Mouse (Mus musculus) embryonic facial prominence, embryonic 15.5 days (tissue): Measurements from ENCODE around the gene Eno3. TPM values are rescaled to one million over a fixed set of nuclear protein-coding genes. Genes with fewer than 3 reads are reported as not detected.
A peak's percentile ranks its signal among the peaks of the same experiment; 100 is the strongest.

Experiments used
- ATAC-seq: fragments of 200-750 bp; cut with Nextera tagmentation; 2 replicates; pipeline ENCODE4 v1.8.0; 2017; ENCODE audit warnings: low read depth, moderate TSS enrichment; ENCODE audit not compliant: insufficient number of reproducible peaks, low FRiP score, low TSS enrichment
- H3K27ac ChIP-seq: fragments of 300-500 bp; sonication (generic); replicated peaks from 2 replicates; pipeline ENCODE4 v1.5.1; 2015; ENCODE audit warnings: mild to moderate bottlenecking, inconsistent platforms
- H3K27me3 ChIP-seq: fragments of 300-500 bp; sonication (generic); 2 replicates; pipeline ENCODE4 v1.6.1; 2015; ENCODE audit warnings: inconsistent platforms
- H3K36me3 ChIP-seq: fragments of 300-500 bp; sonication (generic); 2 replicates; pipeline ENCODE4 v1.6.1; 2015; ENCODE audit warnings: mild to moderate bottlenecking, inconsistent platforms
- H3K4me1 ChIP-seq: fragments of 300-500 bp; sonication (generic); 2 replicates; pipeline ENCODE4 v1.6.1; 2015; ENCODE audit warnings: inconsistent platforms
- H3K4me2 ChIP-seq: fragments of 300-500 bp; sonication (generic); replicated peaks from 2 replicates; pipeline ENCODE4 v1.6.1; 2015; ENCODE audit warnings: mild to moderate bottlenecking, inconsistent platforms
- H3K4me3 ChIP-seq: fragments of 300-500 bp; sonication (generic); replicated peaks from 2 replicates; pipeline ENCODE4 v1.5.1; 2015; ENCODE audit warnings: mild to moderate bottlenecking, inconsistent platforms
- H3K9ac ChIP-seq: fragments of 300-500 bp; sonication (generic); 2 replicates; pipeline ENCODE4 v1.6.1; 2015; ENCODE audit warnings: inconsistent platforms
- H3K9me3 ChIP-seq: fragments of 300-500 bp; sonication (generic); replicated peaks from 2 replicates; pipeline ENCODE4 v1.6.1; 2016; ENCODE audit warnings: inconsistent platforms
- WGBS: fragments of 180-500 bp; shearing (Covaris S2); methylation state at CpG from one replicate; pipeline ENCODE4 v1.1.7; 2015; 5-methylcytosine and 5-hydroxymethylcytosine counted together
- polyA plus RNA-seq: library from polyadenylated mRNA; unstranded; fragments of >200 nt; fragmentation: Nextera tagmentation; extraction: Ambion mirVana; gene quantifications from 2 replicates; pipeline ENCODE4 v1.2.1, GENCODE M21; 2015

Gene Eno3
- 81.9 and 112 TPM in 2 replicates for polyA plus RNA-seq

DNA sequence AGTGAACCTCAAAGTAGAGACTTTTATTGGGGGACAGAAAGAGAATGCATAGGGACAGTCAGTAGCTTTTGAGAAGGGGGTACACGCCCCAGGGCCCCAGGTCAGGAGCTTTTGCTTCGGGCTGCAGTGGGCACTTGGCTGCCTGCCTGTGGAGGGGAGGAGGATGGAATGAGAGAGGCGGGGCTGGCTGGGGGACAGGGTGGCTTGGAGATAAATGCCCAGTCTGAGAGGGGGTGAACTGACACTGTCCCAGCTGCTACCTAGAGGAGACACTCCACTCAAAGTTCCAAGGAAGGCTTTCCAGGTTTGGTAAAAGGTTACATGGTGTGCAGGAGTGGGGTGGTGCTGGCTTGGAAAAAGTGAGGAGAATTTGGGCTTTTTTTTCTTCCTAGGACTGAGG, at the start of gene Eno3:
TSS of gene Eno3 (plus strand) at position 239 of the 400 bp plus-strand sequence.
- H3K27me3 ChIP-seq: no peaks in the 10 kb centered on the region
- H3K27ac ChIP-seq: peak within 1 kb of the TSS; percentile 99
- H3K4me2 ChIP-seq: peak within 1 kb of the TSS; percentile 91
- peak within 1 kb of the TSS; percentile 29 for H3K9ac ChIP-seq
- H3K4me3 ChIP-seq: peak within 1 kb of the TSS; percentile 100
- peaks cover 21% of the 10 kb centered on the region for H3K36me3 ChIP-seq
- ATAC-seq: no peak
- peaks cover 44% of the 10 kb centered on the region for H3K4me1 ChIP-seq
- 14% methylated on average over 3 of the region's 3 CpGs for WGBS
- H3K9me3 ChIP-seq: no peaks in the 10 kb centered on the region

DNA sequence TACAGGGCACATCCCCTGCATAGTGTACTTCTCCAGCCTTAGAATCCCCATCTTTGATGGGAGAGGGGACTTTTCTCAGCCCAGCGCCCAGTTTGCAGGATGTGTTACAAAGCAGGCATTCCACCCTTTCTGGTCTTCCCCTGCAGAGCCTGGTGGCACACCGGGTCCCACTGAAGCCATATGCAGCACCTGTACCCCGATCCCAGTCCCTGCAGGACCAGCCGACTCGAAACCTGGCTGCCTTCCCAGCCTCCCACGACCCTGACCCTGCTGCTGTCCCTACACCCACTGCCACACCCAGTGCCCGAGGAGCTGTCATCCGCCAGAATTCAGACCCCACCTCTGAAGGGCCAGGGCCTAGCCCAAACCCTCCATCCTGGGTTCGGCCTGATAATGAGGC, 49.4 kb upstream of the Eno3 start:
- Histone ChIP-seq H3K36me3 (peaks cover 99% of the 10 kb centered on the region), H3K9ac (no peak overlapping the region), H3K4me2 (no peak overlapping the region), H3K4me3 (no peak overlapping the region), H3K27ac (no peak overlapping the region), H3K4me1 (no peaks in the 10 kb centered on the region), H3K9me3 (no peaks in the 10 kb centered on the region), H3K27me3 (no peaks in the 10 kb centered on the region)
- ATAC-seq: no peak
- 83% methylated on average over 9 of the region's 9 CpGs for WGBS

- H3K27me3 ChIP-seq: no peaks in the 10 kb centered on the region
- 85% methylated on average over 26 of the region's 26 CpGs for WGBS
- no peak overlapping the region for H3K9ac ChIP-seq
- ATAC-seq: no peak
- H3K36me3 ChIP-seq: peaks cover 98% of the 10 kb centered on the region
- H3K9me3 ChIP-seq: no peaks in the 10 kb centered on the region
- H3K4me1 ChIP-seq: no peaks in the 10 kb centered on the region
- no peak overlapping the region for H3K4me3 ChIP-seq
- no peak overlapping the region for H3K27ac ChIP-seq
- H3K4me2 ChIP-seq: no peak overlapping the region
Measured at GRCm38 (mm10) chr11:70608381-70609066, 48.5 kb upstream of the Eno3 start.

- no peak overlapping the region for H3K27ac ChIP-seq
- no peak overlapping the region for H3K4me2 ChIP-seq
- no peaks in the 10 kb centered on the region for H3K27me3 ChIP-seq
- 84% methylated on average over 4 of the region's 4 CpGs for WGBS
- no peaks in the 10 kb centered on the region for H3K9me3 ChIP-seq
- no peak overlapping the region for H3K9ac ChIP-seq
- H3K36me3 ChIP-seq: peaks cover 77% of the 10 kb centered on the region
- peaks cover 12% of the 10 kb centered on the region for H3K4me1 ChIP-seq
- H3K4me3 ChIP-seq: no peak overlapping the region
- no peak for ATAC-seq
Measured at GRCm38 (mm10) chr11:70610752-70611151, 46.2 kb upstream of the Eno3 start.

DNA sequence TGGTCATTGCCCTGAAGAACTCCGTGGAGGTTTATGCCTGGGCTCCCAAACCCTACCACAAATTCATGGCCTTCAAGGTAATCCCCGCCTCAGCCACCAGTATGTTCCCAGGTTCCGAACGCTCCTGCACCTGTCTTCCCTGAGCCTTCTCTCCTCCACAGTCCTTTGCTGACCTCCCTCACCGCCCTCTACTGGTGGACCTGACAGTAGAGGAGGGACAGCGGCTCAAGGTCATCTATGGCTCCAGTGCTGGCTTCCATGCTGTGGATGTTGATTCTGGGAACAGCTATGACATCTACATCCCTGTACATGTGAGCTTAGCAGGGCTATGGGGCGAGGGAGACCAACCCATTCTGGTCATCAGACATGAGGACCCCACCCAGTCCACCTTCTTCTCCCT, 44.5 kb upstream of the Eno3 start:
- no peak overlapping the region for H3K4me3 ChIP-seq
- H3K27me3 ChIP-seq: no peaks in the 10 kb centered on the region
- H3K9ac ChIP-seq: no peak overlapping the region
- no peak overlapping the region for H3K27ac ChIP-seq
- no peaks in the 10 kb centered on the region for H3K9me3 ChIP-seq
- H3K4me2 ChIP-seq: no peak overlapping the region
- H3K36me3 ChIP-seq: peaks cover 59% of the 10 kb centered on the region
- H3K4me1 ChIP-seq: peaks cover 14% of the 10 kb centered on the region
- ATAC-seq: no peak
- 74% methylated on average over 7 of the region's 7 CpGs for WGBS

DNA sequence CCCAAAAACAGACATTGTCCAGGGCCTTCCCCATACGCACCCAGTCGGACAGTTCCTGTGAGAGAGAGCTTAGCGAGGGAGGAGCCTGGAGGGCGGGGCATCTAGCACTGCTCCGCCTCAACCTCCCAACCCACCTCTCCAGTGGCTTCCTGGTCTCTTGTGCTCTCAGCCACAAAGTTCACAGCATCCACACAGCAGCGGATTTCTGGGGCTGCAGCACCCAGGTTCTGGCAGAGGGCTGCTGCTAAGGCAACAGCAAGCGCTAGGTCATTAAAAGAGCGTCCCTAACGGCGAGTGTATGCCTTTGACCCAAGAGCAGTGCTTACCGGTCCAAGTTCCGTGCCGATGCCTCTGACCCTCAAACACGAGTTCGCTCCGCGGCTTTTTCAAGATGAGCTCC, 41.9 kb upstream of the Eno3 start:
- H3K36me3 ChIP-seq: peaks cover 34% of the 10 kb centered on the region
- H3K4me2 ChIP-seq: peak overlapping the region; percentile 83
- peak overlapping the region; percentile 45 for H3K9ac ChIP-seq
- WGBS: 2% methylated on average over 17 of the region's 17 CpGs
- peak; percentile 79; the same call in 1 of the 2 replicates for ATAC-seq
- H3K27ac ChIP-seq: peak overlapping the region; percentile 52
- H3K9me3 ChIP-seq: no peaks in the 10 kb centered on the region
- H3K4me1 ChIP-seq: peaks cover 14% of the 10 kb centered on the region
- H3K4me3 ChIP-seq: peak overlapping the region; percentile 42
- no peaks in the 10 kb centered on the region for H3K27me3 ChIP-seq

DNA sequence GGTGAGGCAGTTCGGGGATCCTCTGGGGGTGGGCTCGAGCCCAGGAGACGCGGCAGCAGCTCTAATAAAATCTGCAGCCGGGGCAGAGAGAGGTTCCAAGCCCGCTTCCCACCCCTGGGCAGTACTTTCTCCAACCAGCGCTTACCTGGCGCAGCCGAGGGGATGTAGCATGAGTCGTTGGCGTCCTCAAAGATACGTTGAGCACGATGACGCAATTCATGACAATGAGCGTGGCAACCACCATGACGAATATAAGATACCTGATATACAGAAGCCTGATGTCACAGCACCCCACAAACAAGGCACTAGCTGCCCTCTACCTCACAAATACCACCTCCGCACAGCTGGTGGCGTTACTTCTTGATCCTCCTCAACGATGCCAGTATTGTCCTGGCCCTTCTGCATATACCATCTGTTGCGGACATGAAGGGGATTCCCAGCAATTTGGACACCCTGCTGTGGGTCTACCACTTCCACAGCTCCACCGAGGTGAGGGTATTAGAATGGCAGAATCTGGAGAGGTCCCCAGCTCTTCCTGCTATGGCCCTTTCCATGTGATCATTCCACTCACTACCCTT, 41.4 kb upstream of the Eno3 start, which contains the start of gene 4930544D05Rik:
TSS of gene 4930544D05Rik (plus strand) at position 333 of the 578 bp plus-strand sequence.
- H3K27ac ChIP-seq: peak within 1 kb of the TSS; percentile 52
- 14% methylated on average over 21 of the region's 21 CpGs for WGBS
- H3K4me3 ChIP-seq: peak within 1 kb of the TSS; percentile 42
- H3K4me2 ChIP-seq: peak within 1 kb of the TSS; percentile 83
- H3K4me1 ChIP-seq: peaks cover 14% of the 10 kb centered on the region
- ATAC-seq: peak; percentile 13; the same call in 1 of the 2 replicates
- H3K9me3 ChIP-seq: no peaks in the 10 kb centered on the region
- H3K9ac ChIP-seq: peak within 1 kb of the TSS; percentile 45
- peaks cover 28% of the 10 kb centered on the region for H3K36me3 ChIP-seq
- H3K27me3 ChIP-seq: no peaks in the 10 kb centered on the region

DNA sequence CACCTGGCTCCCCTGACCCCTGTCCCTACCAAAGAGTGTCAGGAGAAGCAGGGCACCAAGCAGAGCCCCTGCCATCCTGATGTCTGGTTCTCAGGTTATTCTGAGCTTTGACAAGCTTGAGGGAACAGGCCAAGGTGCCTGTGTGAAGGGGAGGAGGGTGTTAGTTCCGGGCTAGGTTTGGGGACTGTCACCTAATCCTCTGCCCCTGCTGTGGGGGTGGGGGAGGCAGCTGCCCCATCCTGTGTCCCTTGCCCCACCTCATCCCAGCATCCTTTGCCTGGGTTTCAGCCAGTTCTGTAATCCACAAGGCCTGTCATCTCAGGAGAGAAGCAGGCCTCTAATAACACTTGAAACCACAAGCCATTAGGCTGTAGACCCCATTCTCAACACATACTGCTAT, 37.9 kb upstream of the Eno3 start, which contains the start of gene Chrne:
TSS of gene Chrne (minus strand) at position 116 of the 400 bp plus-strand sequence.
- ATAC-seq: no peak
- Histone ChIP-seq H3K36me3 (no peaks in the 10 kb centered on the region), H3K9me3 (no peaks in the 10 kb centered on the region), H3K27me3 (no peaks in the 10 kb centered on the region), H3K27ac (no peak within 1 kb of the TSS), H3K4me1 (peaks cover 14% of the 10 kb centered on the region), H3K4me2 (no peak within 1 kb of the TSS), H3K4me3 (no peak within 1 kb of the TSS), H3K9ac (no peak within 1 kb of the TSS)
- WGBS: 28% methylated on average over 1 of the region's 1 CpGs

DNA sequence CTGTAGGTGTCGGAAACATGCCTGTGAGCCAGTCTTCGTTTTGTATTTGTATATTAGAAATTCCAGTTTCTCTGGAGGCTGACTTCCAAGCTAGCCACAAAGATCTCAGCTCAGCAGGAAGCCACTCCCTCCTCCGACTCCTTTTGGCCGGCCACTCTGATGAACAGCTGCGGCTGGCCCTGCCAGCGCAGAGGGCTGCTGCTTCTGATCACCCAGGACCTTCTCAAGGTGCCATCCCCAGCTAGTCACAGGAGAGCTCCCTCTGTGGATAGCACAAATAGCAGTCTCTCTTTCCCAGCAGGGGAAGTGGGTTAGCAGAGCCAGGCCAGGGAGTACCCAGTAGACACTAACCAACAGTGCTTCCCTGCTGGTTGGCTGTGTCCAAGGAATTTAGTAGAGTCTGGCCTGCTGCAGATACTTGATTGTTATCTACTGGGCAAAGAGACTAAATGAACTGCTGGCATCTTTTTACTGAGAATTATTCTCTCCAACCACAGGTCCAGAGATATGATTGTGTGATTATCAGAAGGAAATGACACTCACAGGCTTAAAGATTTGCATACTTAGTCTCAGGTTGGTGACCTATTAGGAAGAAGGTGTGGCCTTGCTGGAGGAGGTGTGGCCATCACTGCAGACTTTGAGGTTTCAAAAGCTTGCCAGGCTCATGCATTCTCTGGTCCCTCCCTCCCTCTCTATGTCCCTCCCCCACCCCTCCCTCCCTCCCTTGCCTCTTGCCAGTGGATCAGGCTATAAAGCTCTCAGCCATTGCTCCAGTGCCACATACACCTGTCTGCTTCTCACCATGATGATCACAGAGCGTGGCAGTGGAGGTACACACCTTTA, 34.8 kb upstream of the Eno3 start:
- Histone ChIP-seq H3K27ac (no peak overlapping the region), H3K9ac (no peak overlapping the region), H3K27me3 (no peaks in the 10 kb centered on the region), H3K4me1 (no peaks in the 10 kb centered on the region), H3K4me2 (no peak overlapping the region), H3K4me3 (no peak overlapping the region), H3K9me3 (no peaks in the 10 kb centered on the region), H3K36me3 (no peaks in the 10 kb centered on the region)
- 39% methylated on average over 7 of the region's 7 CpGs for WGBS
- ATAC-seq: no peak

DNA sequence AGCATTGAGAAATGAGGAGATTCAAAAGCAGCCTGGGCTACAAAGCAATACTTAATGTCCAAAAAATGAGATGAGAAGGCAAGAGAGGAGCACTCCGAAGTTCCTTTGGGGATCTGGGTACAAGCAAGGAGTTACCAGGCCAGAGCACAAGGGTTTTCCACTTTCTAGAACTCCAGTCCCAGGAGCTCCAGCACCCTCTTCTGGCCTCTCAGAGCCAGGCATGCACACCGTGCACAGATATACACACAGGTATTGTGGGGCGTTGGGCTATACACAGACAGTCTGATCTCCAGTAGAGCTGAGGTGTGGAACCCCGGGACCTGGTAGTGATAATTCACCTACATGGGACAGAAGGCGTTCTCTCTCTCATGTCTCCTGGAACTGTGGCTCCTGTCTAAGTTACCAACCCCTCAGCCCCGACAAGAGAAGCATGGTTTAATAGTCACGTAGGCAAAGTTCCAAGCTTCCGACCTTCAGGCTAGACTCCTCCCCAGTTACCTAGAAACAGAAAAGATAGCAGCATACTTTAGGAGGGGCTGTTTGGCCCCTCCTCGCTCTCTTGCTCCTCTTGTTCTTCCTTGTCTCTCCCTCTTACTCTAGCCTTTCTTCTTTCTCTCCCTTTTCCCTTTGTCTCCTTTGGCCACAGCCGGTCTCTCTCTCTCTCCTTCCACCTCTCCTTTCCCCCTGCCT, 33.8 kb upstream of the Eno3 start:
- Histone ChIP-seq H3K27ac (no peak overlapping the region), H3K9me3 (no peaks in the 10 kb centered on the region), H3K27me3 (no peaks in the 10 kb centered on the region), H3K36me3 (no peaks in the 10 kb centered on the region), H3K4me3 (no peak overlapping the region), H3K9ac (no peak overlapping the region), H3K4me1 (no peaks in the 10 kb centered on the region), H3K4me2 (no peak overlapping the region)
- 78% methylated on average over 10 of the region's 10 CpGs for WGBS
- no peak for ATAC-seq

GRCm38 (mm10) chr11:70625473-70625872, 31.5 kb upstream of the Eno3 start:
- no peak for ATAC-seq
- Histone ChIP-seq H3K4me2 (no peak overlapping the region), H3K27me3 (no peaks in the 10 kb centered on the region), H3K4me3 (no peak overlapping the region), H3K4me1 (no peaks in the 10 kb centered on the region), H3K36me3 (no peaks in the 10 kb centered on the region), H3K9ac (no peak overlapping the region), H3K9me3 (no peaks in the 10 kb centered on the region), H3K27ac (no peak overlapping the region)
- 49% methylated on average over 4 of the region's 4 CpGs for WGBS
